Mouse (Mus musculus): ENCODE results near the gene Tbcd. TPM values are rescaled to one million over a fixed set of nuclear protein-coding genes. Genes with fewer than 3 reads are reported as not detected.
A peak's percentile ranks its signal among the peaks of the same experiment; 100 is the strongest.

Tbcd gene
- total RNA-seq, 2 experiments from 2014 or later, result 36.4 to 36.6 TPM

- DNase-seq (ENCODE audit: low spot score in 2 of 2), result no peak
These were observed 108.0 kb downstream of the Tbcd start for GRCm38 (mm10) chr11:121559527-121560293.

GRCm38 (mm10) chr11:121560294-121560663 is 108.5 kb downstream of the Tbcd start:
- DNase-seq (ENCODE audit: low spot score in 2 of 2), result no peak

- DNase-seq (ENCODE audit: low spot score in 2 of 2), result no peak
These were observed 111.6 kb downstream of the Tbcd start for GRCm38 (mm10) chr11:121563312-121563711.

GRCm38 (mm10) chr11:121564265-121564664 is 112.5 kb downstream of the Tbcd start:
- DNase-seq (ENCODE audit: low spot score in 2 of 2), result no peak

GRCm38 (mm10) chr11:121581856-121582255 is 130.1 kb downstream of the Tbcd start:
- peak in 1 of 2 experiments; percentile 27 for DNase-seq (ENCODE audit: low spot score in 2 of 2)

GRCm38 (mm10) chr11:121597254-121597653 is 145.5 kb downstream of the Tbcd start:
- no peak for DNase-seq (ENCODE audit: low spot score in 2 of 2)

- no peak for DNase-seq (ENCODE audit: low spot score in 2 of 2)
These were observed 149.7 kb downstream of the Tbcd start for GRCm38 (mm10) chr11:121601422-121601821.

GRCm38 (mm10) chr11:121605604-121606003 is 153.9 kb downstream of the Tbcd start:
- no peak for DNase-seq (ENCODE audit: low spot score in 2 of 2)

GRCm38 (mm10) chr11:121610976-121611375 is 159.2 kb downstream of the Tbcd start:
- DNase-seq (ENCODE audit: low spot score in 2 of 2), result no peak

- DNase-seq (ENCODE audit: low spot score in 2 of 2), result no peak
These were observed 164.3 kb downstream of the Tbcd start for GRCm38 (mm10) chr11:121615961-121616485.

GRCm38 (mm10) chr11:121616501-121616900 is 164.8 kb downstream of the Tbcd start:
- no peak for DNase-seq (ENCODE audit: low spot score in 2 of 2)

GRCm38 (mm10) chr11:121617371-121617770 is 165.6 kb downstream of the Tbcd start:
- DNase-seq (ENCODE audit: low spot score in 2 of 2), result no peak

- no peak for DNase-seq (ENCODE audit: low spot score in 2 of 2)
These were observed 173.3 kb downstream of the Tbcd start for GRCm38 (mm10) chr11:121625007-121625406.

- no peak for DNase-seq (ENCODE audit: low spot score in 2 of 2)
These were observed 175.8 kb downstream of the Tbcd start for GRCm38 (mm10) chr11:121627521-121627920.

- DNase-seq (ENCODE audit: low spot score in 2 of 2), result no peak
These were observed 177.8 kb downstream of the Tbcd start for GRCm38 (mm10) chr11:121629529-121629928.

- no peak for DNase-seq (ENCODE audit: low spot score in 2 of 2)
These were observed 178.7 kb downstream of the Tbcd start for GRCm38 (mm10) chr11:121630406-121630805.

GRCm38 (mm10) chr11:121631410-121631809 is 179.7 kb downstream of the Tbcd start:
- DNase-seq (ENCODE audit: low spot score in 2 of 2), result no peak

- DNase-seq (ENCODE audit: low spot score in 2 of 2), result no peak
These were observed 184.9 kb downstream of the Tbcd start for GRCm38 (mm10) chr11:121636646-121637045.

- DNase-seq (ENCODE audit: low spot score in 2 of 2), result no peak
These were observed 189.9 kb downstream of the Tbcd start for GRCm38 (mm10) chr11:121641501-121642145.

- no peak for DNase-seq (ENCODE audit: low spot score in 2 of 2)
These were observed 193.6 kb downstream of the Tbcd start for GRCm38 (mm10) chr11:121645394-121645793.

GRCm38 (mm10) chr11:121647321-121647720 is 195.6 kb downstream of the Tbcd start:
- no peak for DNase-seq (ENCODE audit: low spot score in 2 of 2)

GRCm38 (mm10) chr11:121648166-121648565 is 196.4 kb downstream of the Tbcd start:
- DNase-seq (ENCODE audit: low spot score in 2 of 2), result no peak
